Mouse (Mus musculus) limb, embryonic 14.5 days (tissue): ENCODE results near the gene Fhdc1. TPM values are rescaled to one million over a fixed set of nuclear protein-coding genes. Genes with fewer than 3 reads are reported as not detected.

ENCODE experiments used
- ATAC-seq: fragments of 200-750 bp; cut with Nextera tagmentation; 2 replicates; pipeline ENCODE4 v1.8.0; 2017; ENCODE audit warnings: low read depth, moderate number of reproducible peaks, moderate TSS enrichment; ENCODE audit not compliant: low FRiP score
- DNase-seq: peaks from one replicate; pipeline ENCODE4 v3.0.0-alpha.2; 2015; ENCODE audit warnings: low spot score
- H3K27ac ChIP-seq: fragments of 300-500 bp; sonication (generic); replicated peaks from 2 replicates; pipeline ENCODE4 v1.5.1; 2014; ENCODE audit warnings: low read depth, mild to moderate bottlenecking, low read length, moderate library complexity, mixed read lengths
- H3K27me3 ChIP-seq: fragments of 300-500 bp; sonication (generic); 2 replicates; pipeline ENCODE4 v1.6.1; 2014; ENCODE audit warnings: low read length, mixed read lengths; ENCODE audit not compliant: control insufficient read depth, insufficient read depth
- H3K36me3 ChIP-seq: fragments of 300-500 bp; sonication (generic); 2 replicates; pipeline ENCODE4 v1.6.1; 2014; ENCODE audit warnings: mild to moderate bottlenecking, low read length, moderate library complexity, mixed read lengths; ENCODE audit not compliant: control insufficient read depth, insufficient read depth
- H3K4me1 ChIP-seq: fragments of 300-500 bp; sonication (generic); 2 replicates; pipeline ENCODE4 v1.6.1; 2014; ENCODE audit warnings: antibody characterized with exemption, low read length, mixed read lengths; ENCODE audit not compliant: control insufficient read depth, insufficient read depth
- H3K4me2 ChIP-seq: fragments of 300-500 bp; sonication (generic); replicated peaks from 2 replicates; pipeline ENCODE4 v1.6.1; 2014; ENCODE audit warnings: low read depth, mild to moderate bottlenecking, low read length, moderate library complexity; ENCODE audit not compliant: severe bottlenecking
- H3K4me3 ChIP-seq: fragments of 300-500 bp; sonication (generic); replicated peaks from 2 replicates; pipeline ENCODE4 v1.5.1; 2014; ENCODE audit warnings: low read length
- H3K9ac ChIP-seq: fragments of 300-500 bp; sonication (generic); 2 replicates; pipeline ENCODE4 v1.6.1; 2014; ENCODE audit warnings: mild to moderate bottlenecking, low read depth, low read length, moderate library complexity; ENCODE audit not compliant: severe bottlenecking
- H3K9me3 ChIP-seq: fragments of 300-500 bp; sonication (generic); 2 replicates; pipeline ENCODE4 v1.6.1; 2016; ENCODE audit warnings: low read length; ENCODE audit not compliant: control insufficient read depth
- POLR2A ChIP-seq: fragments of 200-500 bp; IDR thresholded peaks from 2 replicates; pipeline ENCODE4 v1.8.0; 2012; ENCODE audit warnings: inconsistent platforms, mild to moderate bottlenecking, moderate library complexity, borderline replicate concordance; ENCODE audit not compliant: insufficient read depth, insufficient read length; ENCODE audit errors: extremely low read depth
- WGBS: fragments of 180-500 bp; shearing (Covaris S2); extraction: QIAGEN DNeasy Blood & Tissue Kit; methylation state at CpG from one replicate; pipeline ENCODE4 v1.1.7; 2014; 5-methylcytosine and 5-hydroxymethylcytosine counted together
- polyA plus RNA-seq, 2 experiments: library from polyadenylated mRNA; depleted of rRNA in 1 of 2; stranded (reverse) in 1 of 2; unstranded in 1 of 2; fragments of >200 nt; fragmentation: Nextera tagmentation in 1 of 2; extraction: Ambion mirVana in 1 of 2; gene quantifications; 2 replicates each; pipeline versions ENCODE4 v1.2.1 to v1.2.3; 2012 to 2014

Fhdc1 gene
- polyA plus RNA-seq, 2 experiments = 2.9 to 7.5 TPM

DNA sequence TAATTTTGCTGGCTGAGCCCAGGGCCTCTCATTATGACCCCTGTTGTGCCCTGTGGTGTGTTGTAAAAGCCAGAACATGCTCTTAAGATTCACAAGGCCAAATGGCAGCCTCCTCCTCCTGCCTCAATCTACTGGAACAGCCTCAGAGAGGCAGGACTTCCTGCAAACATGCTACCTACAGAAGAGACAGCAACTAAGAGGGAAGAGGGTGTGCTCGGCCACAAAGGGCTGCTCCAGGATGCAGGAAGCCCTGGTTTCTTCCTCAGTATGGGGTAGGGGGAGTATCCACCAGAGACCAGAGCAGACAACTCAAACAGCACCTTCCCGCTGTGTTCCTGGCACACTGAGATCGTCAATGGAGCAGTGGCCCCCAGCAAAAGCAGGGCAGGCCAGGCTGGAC lies 19.7 kb downstream of the Fhdc1 start:
- H3K4me2 ChIP-seq = no peak overlapping the region

DNA sequence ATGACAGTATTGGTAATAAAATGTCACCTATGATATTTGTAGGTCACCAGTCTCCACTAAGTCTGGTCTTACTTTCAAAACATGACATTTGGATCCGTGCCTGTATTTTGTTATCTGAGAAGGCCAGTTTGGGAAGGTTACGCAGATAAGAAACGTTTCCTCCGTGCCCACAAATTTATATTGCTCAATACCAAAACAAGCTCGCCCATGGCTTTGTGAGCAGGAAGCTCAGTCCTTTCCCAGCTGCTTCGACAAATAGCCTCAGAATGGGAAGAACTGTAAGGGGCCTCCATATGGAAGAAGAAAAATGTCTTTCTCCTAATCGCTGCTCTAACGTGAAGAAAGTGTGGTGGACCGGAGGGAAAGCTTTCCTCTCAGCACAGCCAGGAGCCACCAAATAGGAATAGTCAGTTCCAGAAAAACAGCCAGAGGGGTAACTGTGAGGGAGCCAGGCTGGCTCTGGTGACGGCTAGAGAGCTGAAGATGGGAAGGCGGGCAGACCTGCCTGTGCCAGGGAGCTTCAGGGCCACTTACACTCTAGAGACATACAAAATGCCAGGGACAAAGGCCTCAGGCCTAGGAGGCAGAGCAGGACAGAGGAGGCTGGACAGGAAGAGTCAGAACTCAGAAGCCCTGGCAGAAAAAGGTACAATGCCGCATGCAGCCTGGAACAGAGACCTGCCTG lies 24.4 kb downstream of the Fhdc1 start:
- no peak overlapping the region for H3K4me3 ChIP-seq
- H3K9ac ChIP-seq = no peak overlapping the region
- DNase-seq = no peak
- H3K27ac ChIP-seq = no peak overlapping the region
- H3K4me2 ChIP-seq = no peak overlapping the region
- H3K27me3 ChIP-seq = no peaks in the 10 kb centered on the region
- 69% methylated on average over 12 of the region's 12 CpGs for WGBS
- H3K36me3 ChIP-seq = no peaks in the 10 kb centered on the region
- H3K9me3 ChIP-seq = no peaks in the 10 kb centered on the region
- no peaks in the 10 kb centered on the region for H3K4me1 ChIP-seq
- TF ChIP-seq POLR2A = no peak
- no peak for ATAC-seq

More for the DNA sequence above, 19.7 kb downstream of the Fhdc1 start:
- Histone ChIP-seq H3K9ac (no peak overlapping the region), H3K9me3 (no peaks in the 10 kb centered on the region), H3K27me3 (no peaks in the 10 kb centered on the region), H3K4me3 (no peak overlapping the region), H3K4me1 (no peaks in the 10 kb centered on the region), H3K27ac (no peak overlapping the region), H3K36me3 (no peaks in the 10 kb centered on the region)
- no peak for TF ChIP-seq POLR2A
- DNase-seq (no peak), ATAC-seq (no peak)
- WGBS = 32% methylated on average over 3 of the region's 3 CpGs

DNA sequence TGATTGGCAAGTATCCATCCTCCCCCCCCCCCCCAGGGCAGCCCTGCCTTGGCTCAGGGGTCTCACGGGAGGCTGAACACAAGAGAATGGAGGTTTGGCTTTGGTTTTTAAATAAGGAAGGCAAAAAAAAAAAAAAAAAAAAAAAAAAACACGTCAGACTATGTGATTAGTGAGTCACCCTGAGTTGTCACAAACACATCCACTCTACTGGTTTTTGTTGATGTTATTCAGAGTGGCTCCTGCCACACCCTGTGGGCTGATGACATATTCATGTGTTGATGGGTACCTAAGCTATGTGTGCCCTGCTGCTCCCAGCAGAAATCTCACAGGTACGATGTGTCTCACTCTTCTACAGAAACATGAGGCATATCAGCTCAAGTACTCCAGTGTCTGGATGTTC lies 29.6 kb downstream of the Fhdc1 start:
- Histone ChIP-seq H3K9ac (no peak overlapping the region), H3K36me3 (no peaks in the 10 kb centered on the region), H3K27me3 (no peaks in the 10 kb centered on the region), H3K9me3 (no peaks in the 10 kb centered on the region), H3K4me1 (peaks cover 20% of the 10 kb centered on the region), H3K4me3 (no peak overlapping the region), H3K27ac (no peak overlapping the region), H3K4me2 (no peak overlapping the region)
- WGBS = 76% methylated on average over 3 of the region's 3 CpGs
- no peak for DNase-seq
- ATAC-seq = no peak
- no peak for TF ChIP-seq POLR2A

DNA sequence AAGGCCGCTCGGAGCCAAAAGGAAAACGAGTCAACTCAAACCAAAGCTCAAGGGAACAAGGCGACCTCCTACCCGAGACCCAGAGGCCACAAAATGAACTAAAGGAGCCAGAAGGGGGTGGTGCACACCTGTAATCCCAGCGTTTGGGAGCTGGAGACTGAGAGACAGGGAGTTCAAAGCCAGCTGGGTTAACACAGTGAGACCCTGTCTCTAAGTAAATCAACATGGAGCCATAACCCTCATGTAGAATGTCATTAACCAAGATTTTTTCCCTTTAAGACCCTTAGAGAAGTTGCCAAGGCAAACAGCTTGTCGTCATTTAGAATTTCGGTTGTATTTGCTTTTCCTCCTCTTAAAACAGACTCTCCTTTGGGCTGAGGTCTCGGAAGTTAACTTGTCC lies 31.2 kb downstream of the Fhdc1 start:
- 62% methylated on average over 9 of the region's 9 CpGs for WGBS
- H3K4me3 ChIP-seq = no peak overlapping the region
- no peaks in the 10 kb centered on the region for H3K36me3 ChIP-seq
- no peak overlapping the region for H3K9ac ChIP-seq
- H3K27me3 ChIP-seq = no peaks in the 10 kb centered on the region
- no peak overlapping the region for H3K4me2 ChIP-seq
- H3K4me1 ChIP-seq = peaks cover 20% of the 10 kb centered on the region
- TF ChIP-seq POLR2A = no peak
- ATAC-seq = no peak
- no peak overlapping the region for H3K27ac ChIP-seq
- DNase-seq = no peak
- H3K9me3 ChIP-seq = no peaks in the 10 kb centered on the region

DNA sequence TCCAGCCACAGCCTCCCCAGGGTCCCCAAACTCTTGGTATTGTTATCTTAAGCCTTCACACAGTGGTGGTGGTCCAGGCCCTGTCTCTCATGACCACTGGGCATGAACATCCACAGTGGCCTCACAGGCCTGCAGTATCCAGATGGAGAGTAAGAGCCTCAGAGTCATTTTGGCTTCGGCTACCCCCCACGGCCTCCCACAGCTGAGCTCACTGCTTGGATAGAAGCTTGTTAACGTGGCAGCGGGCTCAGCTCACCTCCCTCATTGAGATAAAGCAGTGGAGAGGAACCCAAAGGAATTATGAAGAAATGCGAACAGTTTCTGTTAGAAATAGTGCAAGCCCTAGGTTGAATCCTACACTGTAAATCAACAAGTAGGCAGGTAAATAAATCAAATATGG lies 32.4 kb downstream of the Fhdc1 start:
- H3K4me1 ChIP-seq = peaks cover 20% of the 10 kb centered on the region
- no peaks in the 10 kb centered on the region for H3K27me3 ChIP-seq
- no peak overlapping the region for H3K9ac ChIP-seq
- H3K36me3 ChIP-seq = no peaks in the 10 kb centered on the region
- TF ChIP-seq POLR2A = no peak
- H3K4me3 ChIP-seq = no peak overlapping the region
- WGBS = 72% methylated on average over 5 of the region's 5 CpGs
- DNase-seq (no peak), ATAC-seq (no peak)
- H3K4me2 ChIP-seq = no peak overlapping the region
- no peak overlapping the region for H3K27ac ChIP-seq
- no peaks in the 10 kb centered on the region for H3K9me3 ChIP-seq
